Mouse (Mus musculus) fat pad, adult 2 months (tissue): ENCODE measurements around the gene Csnk1g1.

Source experiments
- DNase-seq: peaks from one replicate; pipeline ENCODE4 v3.0.0-alpha.2; 2011; ENCODE audit warnings: low read depth, low spot score; ENCODE audit errors: extremely low read depth

Csnk1g1 gene

DNA sequence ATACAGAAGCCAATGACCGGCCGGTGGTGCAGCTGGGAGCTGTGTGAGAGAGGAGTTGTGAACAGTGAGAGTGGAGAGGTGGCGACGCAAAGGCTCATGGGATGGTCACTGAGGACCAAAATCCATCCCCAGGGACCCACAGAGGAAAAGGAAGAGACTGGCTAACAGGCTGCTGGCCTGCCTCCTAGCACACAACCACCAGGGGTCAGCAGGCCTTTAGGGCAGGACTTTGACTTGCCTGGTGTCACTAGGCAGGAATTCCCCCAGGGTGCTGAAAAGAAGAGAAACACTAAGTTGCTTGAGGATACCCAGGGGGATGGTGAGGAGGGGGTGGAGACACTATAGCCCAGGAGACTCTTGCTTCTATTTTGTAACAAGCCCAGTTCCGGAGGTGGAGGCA is 158.8 kb downstream of the Csnk1g1 start:
- no peak for DNase-seq

DNA sequence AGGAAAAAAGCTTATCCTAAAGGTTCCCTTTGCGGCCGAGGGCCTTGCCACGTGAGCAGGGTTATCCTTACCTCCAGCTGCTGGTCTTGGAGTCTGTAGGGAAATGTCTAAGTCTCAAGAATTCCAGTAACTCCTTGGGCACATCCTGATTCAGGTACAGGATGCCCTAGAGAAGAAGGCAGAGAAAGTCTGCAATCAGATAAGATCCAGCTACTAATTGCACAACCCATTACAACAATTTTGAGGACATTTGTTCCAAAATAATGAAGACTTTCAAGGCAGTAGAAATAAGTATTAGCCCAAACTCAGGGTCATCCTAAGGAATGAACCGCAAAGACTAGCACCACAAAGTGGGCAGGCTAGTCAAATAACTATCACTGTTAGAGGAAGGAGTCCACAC is 159.3 kb downstream of the Csnk1g1 start:
- DNase-seq, result no peak

DNA sequence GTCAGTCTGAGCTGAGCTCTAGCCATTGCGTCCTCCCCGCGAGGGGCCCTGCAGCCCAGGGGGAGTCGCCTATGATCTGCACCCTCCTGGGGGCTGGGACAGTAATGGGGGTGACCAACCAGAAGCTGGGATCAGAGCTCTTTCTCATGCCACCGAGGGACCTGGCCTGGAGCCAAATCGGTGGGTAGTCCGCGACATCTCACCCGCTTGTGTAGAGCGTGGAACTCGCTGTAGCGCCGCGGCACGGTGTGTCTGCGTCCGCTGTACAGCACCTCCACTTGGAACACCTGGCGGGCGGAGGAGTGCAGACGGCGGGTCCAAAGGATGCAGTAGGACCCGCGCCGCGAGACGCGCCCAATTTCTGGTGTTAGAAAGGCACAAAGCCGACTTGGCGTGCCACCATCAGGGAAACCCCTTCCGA is 160.3 kb downstream of the Csnk1g1 start:
- no peak for DNase-seq

DNA sequence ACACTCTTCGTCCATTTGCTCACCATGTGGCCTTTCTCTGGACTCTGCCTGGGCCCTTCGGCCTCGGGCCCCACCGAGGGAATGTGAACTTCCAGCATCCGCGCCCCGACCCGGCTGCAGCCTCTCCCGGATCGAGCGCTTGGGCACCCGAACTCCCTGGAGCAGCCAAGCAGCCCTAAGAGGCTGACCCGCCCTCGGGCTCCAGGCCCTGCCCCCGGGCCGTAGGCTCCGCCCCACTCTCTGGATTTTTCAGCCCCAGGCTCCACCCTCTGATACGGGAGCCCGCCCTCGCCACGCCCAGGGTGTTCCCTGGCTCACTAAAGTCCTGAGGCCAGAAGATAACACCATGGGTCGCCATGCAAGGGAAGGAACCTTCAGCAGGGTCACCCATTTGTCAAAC is 160.9 kb downstream of the Csnk1g1 start, which contains the start of gene Snx22:
TSS of gene Snx22 (minus strand) at position 137 of the 400 bp plus-strand sequence.
- DNase-seq, result no peak

DNA sequence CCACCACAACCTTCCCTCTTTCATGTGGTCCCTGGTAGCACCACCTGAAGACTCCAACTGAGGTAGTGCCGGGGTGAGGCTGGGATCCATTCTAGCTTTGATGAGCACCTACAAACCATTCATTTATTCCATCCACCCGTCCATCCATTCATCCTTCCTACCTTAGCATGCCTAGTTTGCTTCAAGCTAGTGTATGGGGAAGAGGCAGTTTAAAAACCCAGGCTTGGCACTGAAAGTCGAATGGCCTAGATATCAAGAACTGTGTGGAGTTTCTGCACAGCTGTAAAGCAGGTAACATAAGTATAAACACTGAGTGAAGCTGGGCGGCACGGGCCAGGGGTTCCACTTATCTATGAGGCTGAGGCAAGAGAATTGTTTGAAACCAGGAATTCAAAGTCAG is 161.4 kb downstream of the Csnk1g1 start:
- DNase-seq, result no peak

DNA sequence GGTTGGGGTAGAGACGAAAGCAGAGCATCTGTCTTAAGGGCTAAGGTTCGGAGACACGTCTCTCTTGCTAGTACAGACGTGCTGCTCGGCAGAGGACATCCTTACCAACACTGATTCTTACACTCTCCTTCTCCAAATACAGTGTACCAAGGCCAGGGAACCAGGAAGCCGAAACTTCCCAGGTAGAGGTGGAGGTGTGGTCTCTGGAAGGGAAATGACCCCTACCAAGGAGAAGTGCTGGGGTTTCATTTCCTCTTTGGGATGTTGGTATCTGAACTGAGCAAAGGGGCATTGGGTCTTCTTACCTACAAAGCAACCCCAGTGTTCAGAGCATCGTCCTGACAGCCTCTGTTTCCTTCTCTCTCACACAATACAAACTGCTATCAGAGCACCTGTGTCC is 164.0 kb downstream of the Csnk1g1 start:
- DNase-seq, result no peak

DNA sequence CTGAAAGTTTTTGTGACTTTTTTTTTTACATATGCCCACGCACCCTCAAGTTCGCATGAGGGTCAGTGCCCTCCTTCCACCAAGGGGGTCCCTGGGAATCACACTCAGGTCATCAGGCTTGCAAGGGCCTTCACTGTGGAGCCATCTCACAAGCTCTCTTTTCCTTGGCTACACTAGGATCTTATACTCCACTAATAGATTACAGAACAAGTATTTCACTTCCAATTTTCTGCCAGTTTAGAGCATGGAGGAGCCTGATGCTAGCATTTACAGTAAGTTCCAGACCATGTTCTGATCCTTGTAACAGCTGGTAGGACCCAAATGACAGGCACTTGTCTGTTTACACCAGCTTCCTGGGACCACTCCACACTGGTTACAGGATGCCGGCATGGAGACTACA is 169.3 kb downstream of the Csnk1g1 start:
- DNase-seq, result no peak

DNA sequence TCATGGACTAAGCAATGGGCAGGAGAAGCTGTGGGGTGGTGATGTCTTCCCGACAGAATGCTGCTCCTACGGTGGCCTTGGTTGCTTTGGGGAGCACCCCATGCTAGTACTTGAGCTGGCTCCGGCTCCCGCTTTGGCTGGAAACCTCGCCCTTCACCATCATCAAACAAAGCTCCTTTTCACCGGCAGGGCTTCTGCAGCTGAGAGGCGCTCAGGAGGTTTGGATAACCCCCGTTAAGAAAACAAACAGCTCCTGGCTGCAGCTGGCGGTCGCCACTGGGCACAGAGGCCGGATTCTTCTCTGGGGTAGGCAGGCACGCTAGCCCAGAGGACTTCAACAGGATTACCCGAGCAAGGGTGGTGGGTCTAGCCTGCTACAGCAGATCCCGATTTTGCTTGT is 169.8 kb downstream of the Csnk1g1 start:
- DNase-seq, result no peak

DNA sequence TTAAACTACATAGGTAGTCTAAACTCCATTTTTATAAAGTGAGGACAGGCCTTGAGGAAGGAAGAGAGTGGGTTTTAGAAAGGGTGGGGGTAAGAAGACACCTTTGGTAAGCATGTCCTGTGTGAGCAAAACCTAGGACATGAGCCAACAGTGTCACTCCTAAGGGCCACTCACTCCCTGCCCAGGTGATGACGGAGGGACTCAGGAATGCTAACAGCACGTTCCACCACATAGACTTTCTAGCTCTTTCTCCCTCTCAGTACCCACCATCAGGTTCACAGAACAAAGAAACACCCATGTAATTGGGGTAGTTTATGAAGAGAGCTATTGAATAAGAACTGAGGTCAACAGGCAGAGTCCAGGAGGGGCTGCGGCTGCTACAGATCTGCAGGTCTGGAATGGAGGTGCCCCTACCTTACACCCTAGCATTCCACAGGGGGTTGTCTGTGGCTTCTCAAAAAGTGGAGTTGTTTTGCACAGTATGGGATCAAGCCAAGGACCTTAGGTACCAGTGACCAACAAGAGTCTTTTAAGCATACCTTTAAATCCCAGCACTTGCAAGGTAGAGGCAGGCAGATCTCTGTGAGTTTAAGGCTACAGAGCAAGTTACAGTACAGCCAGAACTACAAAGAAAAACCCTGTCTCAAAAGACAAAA is 172.2 kb downstream of the Csnk1g1 start:
- no peak for DNase-seq

DNA sequence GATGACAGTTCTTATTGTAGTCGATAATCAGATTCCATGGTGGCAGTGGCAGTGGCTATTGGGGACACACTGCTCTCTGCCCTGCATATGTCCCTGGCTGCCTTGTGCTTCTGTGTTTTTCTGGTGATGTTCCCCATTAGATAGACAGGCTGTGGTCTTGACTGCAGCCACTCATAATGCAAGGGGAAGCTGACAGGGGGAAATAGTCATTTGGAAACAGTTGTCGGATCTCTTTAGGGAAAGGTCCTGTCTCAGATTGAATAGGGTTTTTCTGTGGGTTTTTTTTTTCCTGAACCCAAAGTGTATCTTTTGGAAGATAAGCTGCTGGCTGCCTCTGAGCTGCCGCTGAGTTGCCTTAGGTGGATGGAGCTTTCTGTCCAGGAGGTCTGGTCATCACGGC is 173.3 kb downstream of the Csnk1g1 start:
- DNase-seq, result no peak

DNA sequence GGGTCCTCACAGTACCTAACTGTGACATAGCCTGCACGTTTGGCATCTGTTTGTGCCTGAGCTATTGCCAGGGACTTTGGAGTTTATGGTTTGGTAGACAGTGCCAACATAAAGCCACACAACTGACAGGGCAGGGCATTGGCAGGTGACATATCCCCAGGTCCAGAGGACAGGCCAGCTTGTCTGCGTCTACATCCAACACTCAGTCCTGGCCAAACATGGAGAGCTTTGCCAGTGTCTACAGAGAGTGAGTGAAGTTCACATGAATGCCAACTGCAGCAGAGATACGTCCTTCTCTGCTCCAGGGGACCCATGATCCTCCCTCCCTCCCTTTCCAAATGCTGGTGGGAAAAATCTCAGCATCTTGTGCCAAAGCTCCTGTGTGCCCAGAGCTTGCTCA is 175.4 kb downstream of the Csnk1g1 start:
- DNase-seq, result no peak

DNA sequence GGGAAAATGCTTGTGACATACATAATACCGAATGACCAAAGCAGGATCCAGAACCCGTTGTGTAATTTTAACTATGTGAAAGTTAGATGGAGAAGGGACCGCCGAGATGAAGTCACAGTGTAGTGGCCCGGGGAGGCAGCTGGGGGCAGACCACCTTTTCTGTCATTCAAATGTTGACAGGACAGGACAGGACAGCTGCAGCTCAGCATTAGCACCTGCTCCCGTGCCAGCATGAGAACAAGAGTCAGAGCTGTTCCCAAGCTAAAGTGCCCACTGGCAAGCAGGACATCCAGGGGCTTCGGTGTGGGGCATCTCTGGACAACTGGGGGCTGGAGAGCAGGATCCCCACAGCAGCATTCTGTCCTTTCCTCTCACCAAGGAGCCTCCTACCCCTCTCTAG is 178.3 kb downstream of the Csnk1g1 start:
- no peak for DNase-seq

DNA sequence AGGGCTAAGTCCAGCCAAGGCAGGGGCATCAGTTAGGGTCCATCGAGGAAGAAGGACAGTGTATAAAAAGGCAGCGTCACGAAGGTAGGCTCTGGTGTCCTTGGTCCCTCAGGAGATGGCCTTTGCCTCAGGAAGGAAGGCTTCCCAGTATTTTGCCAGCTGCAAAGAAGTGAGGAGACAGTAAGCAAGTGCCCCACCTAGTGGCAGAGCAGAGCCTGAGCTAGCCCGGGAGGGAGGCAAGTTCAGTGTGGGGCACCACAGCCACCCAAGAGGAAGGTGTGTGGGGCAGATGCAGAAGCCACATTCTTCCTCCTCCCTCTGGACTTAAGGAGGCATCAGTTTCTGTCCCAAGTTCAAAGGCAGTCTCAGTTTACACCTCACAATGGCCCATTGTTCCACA is 179.7 kb downstream of the Csnk1g1 start:
- DNase-seq, result no peak

DNA sequence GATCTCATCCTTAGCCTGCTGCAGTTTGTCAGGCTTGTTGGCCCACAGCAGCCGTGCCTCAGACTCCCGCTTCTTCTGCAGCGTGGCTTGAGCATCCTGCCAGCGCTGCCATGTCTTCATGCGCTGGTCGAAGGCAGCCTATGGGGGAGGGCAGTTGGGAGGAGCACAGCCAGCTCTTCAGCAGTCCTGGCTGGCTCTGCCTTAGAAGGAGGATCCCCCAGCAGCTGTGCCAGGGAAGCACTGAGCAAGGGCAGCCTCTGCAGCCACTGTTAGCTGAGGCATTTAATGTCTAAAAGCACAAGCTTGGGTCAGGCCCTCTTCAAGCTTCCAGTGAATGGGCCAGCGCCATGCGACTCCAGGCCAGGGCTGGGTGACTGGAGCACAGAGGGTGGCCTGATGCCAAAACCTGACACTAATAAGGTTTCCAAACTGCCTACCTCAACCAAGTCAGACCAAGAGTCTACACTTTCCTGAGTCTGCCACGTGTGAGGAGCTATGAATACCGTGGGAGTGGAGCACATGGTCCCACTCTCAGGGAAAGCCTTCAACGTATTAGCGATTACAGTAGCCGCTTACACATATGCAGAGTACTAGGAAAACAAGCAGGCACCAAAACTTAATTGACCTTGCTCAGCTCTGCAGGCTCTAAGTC is 182.0 kb downstream of the Csnk1g1 start:
- DNase-seq, result no peak

DNA sequence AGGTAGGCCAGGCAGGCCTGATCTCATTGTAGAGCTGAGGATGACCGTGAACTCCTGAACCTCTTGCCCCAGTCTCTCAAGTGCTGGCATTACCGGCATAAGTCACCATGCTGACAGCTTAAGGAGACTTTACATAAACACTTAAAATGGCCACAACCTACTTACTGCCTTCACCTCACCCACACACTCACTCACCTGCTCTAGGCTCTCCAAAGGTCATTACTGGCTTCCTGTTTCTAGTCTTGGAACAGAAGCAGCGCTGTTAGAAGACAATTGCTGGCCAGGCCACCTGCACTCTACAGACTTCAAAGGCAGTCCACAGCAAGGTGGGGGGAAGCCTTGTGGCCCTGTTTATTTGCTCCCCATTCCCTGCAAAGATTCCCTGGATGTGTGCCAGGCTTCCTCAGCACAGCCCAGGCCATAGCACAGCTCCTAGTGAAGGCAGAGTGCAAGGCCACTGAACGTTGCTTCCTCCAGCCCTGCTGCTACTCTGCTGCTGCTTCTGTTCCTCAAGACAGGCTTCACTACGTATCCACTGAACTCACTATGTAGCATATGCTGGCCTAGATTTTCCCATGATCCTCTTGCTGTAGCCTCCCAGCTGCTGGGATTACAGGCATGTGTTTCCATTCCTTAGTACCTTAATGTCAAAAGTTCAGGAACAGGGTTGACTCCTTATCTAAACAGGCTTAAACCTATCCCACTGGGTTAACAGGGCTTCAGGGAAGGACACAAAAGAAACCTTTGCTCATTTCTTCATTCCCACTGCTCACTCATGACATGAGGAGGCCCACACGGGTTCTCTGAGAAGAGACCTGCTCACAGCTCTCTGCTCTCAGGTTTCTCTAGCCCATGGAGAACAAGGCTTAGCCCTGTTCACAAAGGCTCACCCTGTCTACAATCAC is 182.9 kb downstream of the Csnk1g1 start:
- peak; percentile 21 for DNase-seq

DNA sequence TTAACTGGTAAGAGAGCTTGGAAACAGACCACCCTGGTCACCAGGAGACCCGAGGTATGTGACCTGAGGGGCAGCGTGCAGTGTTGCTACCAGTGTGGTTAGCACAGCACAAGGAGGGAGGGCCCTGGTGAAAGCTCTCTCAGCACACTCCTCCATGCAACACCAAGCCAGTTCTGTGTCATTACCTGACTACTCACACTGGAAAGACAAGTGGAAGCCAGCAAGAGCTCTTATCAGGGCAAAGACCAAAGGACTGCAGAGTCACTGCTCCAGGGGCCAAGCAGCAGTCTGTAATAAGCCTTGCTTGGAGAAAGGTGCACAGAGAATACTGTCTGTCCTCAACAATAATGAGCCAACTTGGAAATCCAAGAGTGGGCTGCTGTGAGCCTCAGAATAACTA is 183.9 kb downstream of the Csnk1g1 start:
- DNase-seq, result no peak
